Mouse (Mus musculus): Measurements from ENCODE around the gene Taok2. TPM values are rescaled to one million over a fixed set of nuclear protein-coding genes. Genes with fewer than 3 reads are reported as not detected.
A peak's percentile ranks its signal among the peaks of the same experiment; 100 is the strongest.

Taok2 gene
- polyA plus RNA-seq, 1 experiment from 2014 or later, result 13.9 TPM

- TF ChIP-seq CTCF (IDR thresholded peaks at IDR 0.05; ENCODE audit: low read depth) (no peak), EP300 (optimal IDR thresholded peaks at IDR 0.05) (no peak)
- Histone ChIP-seq H3K9ac (ENCODE audit: low read length) (no peak overlapping the region), H3K9me3 (ENCODE audit: control insufficient read depth, low read length) (no peaks in the 10 kb centered on the region), H3K36me3 (ENCODE audit: control insufficient read depth, insufficient read depth, low read length) (peaks cover 16% of the 10 kb centered on the region), H3K4me2 (replicated peaks; ENCODE audit: low read depth) (no peak overlapping the region), H3K4me3 (ENCODE audit: low read depth, low read length) (no peak overlapping the region), H3K4me1 (replicated peaks; ENCODE audit: control insufficient read depth, insufficient read depth) (no peaks in the 10 kb centered on the region), H3K27me3 (ENCODE audit: control insufficient read depth, insufficient read depth, low read length) (peaks cover 4% of the 10 kb centered on the region; the same call in 1 of the 2 replicates), H3K27ac (replicated peaks) (no peak overlapping the region)
- WGBS, result 58% methylated on average over 12 of the region's 12 CpGs
- DNase-seq (ENCODE audit: low spot score) (no peak), ATAC-seq (ENCODE audit: low FRiP score, low TSS enrichment) (no peak)
These were observed 33.3 kb downstream of the Taok2 start for GRCm38 (mm10) chr7:126851192-126851591.

GRCm38 (mm10) chr7:126850161-126850560, 34.3 kb downstream of the Taok2 start:
- Histone ChIP-seq H3K27me3 (ENCODE audit: control insufficient read depth, insufficient read depth, low read length) (peaks cover 4% of the 10 kb centered on the region; the same call in 1 of the 2 replicates), H3K9ac (ENCODE audit: low read length) (no peak overlapping the region), H3K4me2 (replicated peaks; ENCODE audit: low read depth) (no peak overlapping the region), H3K4me1 (replicated peaks; ENCODE audit: control insufficient read depth, insufficient read depth) (no peaks in the 10 kb centered on the region), H3K4me3 (ENCODE audit: low read depth, low read length) (no peak overlapping the region), H3K27ac (replicated peaks) (no peak overlapping the region), H3K36me3 (ENCODE audit: control insufficient read depth, insufficient read depth, low read length) (peaks cover 16% of the 10 kb centered on the region), H3K9me3 (ENCODE audit: control insufficient read depth, low read length) (no peaks in the 10 kb centered on the region)
- no peak for TF ChIP-seq CTCF (IDR thresholded peaks at IDR 0.05; ENCODE audit: low read depth)
- TF ChIP-seq EP300 (optimal IDR thresholded peaks at IDR 0.05), result no peak
- WGBS, result 79% methylated on average over 6 of the region's 6 CpGs
- no peak for ATAC-seq (ENCODE audit: low FRiP score, low TSS enrichment)
- no peak for DNase-seq (ENCODE audit: low spot score)

GRCm38 (mm10) chr7:126848794-126849193, 35.7 kb downstream of the Taok2 start:
- Histone ChIP-seq H3K9ac (ENCODE audit: low read length) (no peak overlapping the region), H3K27ac (replicated peaks) (no peak overlapping the region), H3K4me3 (ENCODE audit: low read depth, low read length) (no peak overlapping the region), H3K4me2 (replicated peaks; ENCODE audit: low read depth) (no peak overlapping the region), H3K27me3 (ENCODE audit: control insufficient read depth, insufficient read depth, low read length) (peaks cover 4% of the 10 kb centered on the region; the same call in 1 of the 2 replicates), H3K4me1 (replicated peaks; ENCODE audit: control insufficient read depth, insufficient read depth) (no peaks in the 10 kb centered on the region), H3K36me3 (ENCODE audit: control insufficient read depth, insufficient read depth, low read length) (peaks cover 8% of the 10 kb centered on the region), H3K9me3 (ENCODE audit: control insufficient read depth, low read length) (no peaks in the 10 kb centered on the region)
- TF ChIP-seq EP300 (optimal IDR thresholded peaks at IDR 0.05), result no peak
- no peak for TF ChIP-seq CTCF (IDR thresholded peaks at IDR 0.05; ENCODE audit: low read depth)
- DNase-seq (ENCODE audit: low spot score) (no peak), ATAC-seq (ENCODE audit: low FRiP score, low TSS enrichment) (no peak)
- 38% methylated on average over 10 of the region's 10 CpGs for WGBS

GRCm38 (mm10) chr7:126847421-126848398, 36.8 kb downstream of the Taok2 start:
- Histone ChIP-seq H3K36me3 (ENCODE audit: control insufficient read depth, insufficient read depth, low read length) (no peaks in the 10 kb centered on the region; the same call in 1 of the 2 replicates), H3K27ac (replicated peaks) (no peak overlapping the region)
- 3% methylated on average over 55 of the region's 74 CpGs for WGBS

GRCm38 (mm10) chr7:126847116-126847420, 37.4 kb downstream of the Taok2 start, which contains the start of gene Doc2a:
TSS of gene Doc2a (plus strand) at chr7:126847416.
- Histone ChIP-seq H3K9ac (ENCODE audit: low read length) (peak within 1 kb of the TSS; percentile 47), H3K27ac (replicated peaks) (no peak within 1 kb of the TSS), H3K9me3 (ENCODE audit: control insufficient read depth, low read length) (no peaks in the 10 kb centered on the region), H3K4me3 (ENCODE audit: low read depth, low read length) (peak within 1 kb of the TSS; percentile 50), H3K4me1 (replicated peaks; ENCODE audit: control insufficient read depth, insufficient read depth) (no peaks in the 10 kb centered on the region), H3K4me2 (replicated peaks; ENCODE audit: low read depth) (peak within 1 kb of the TSS; percentile 91), H3K36me3 (ENCODE audit: control insufficient read depth, insufficient read depth, low read length) (no peaks in the 10 kb centered on the region), H3K27me3 (ENCODE audit: control insufficient read depth, insufficient read depth, low read length) (peaks cover 4% of the 10 kb centered on the region; the same call in 1 of the 2 replicates)
- TF ChIP-seq EP300 (optimal IDR thresholded peaks at IDR 0.05) (no peak), CTCF (IDR thresholded peaks at IDR 0.05; ENCODE audit: low read depth) (no peak)
- DNase-seq (ENCODE audit: low spot score) (no peak), ATAC-seq (ENCODE audit: low FRiP score, low TSS enrichment) (no peak)
- WGBS, result 37% methylated on average over 4 of the region's 4 CpGs

More at GRCm38 (mm10) chr7:126847421-126848398, 36.8 kb downstream of the Taok2 start:
- Histone ChIP-seq H3K4me2 (replicated peaks; ENCODE audit: low read depth) (peak overlapping the region; percentile 91), H3K4me1 (replicated peaks; ENCODE audit: control insufficient read depth, insufficient read depth) (no peaks in the 10 kb centered on the region), H3K27me3 (ENCODE audit: control insufficient read depth, insufficient read depth, low read length) (peaks cover 4% of the 10 kb centered on the region; the same call in 1 of the 2 replicates), H3K9me3 (ENCODE audit: control insufficient read depth, low read length) (no peaks in the 10 kb centered on the region), H3K4me3 (ENCODE audit: low read depth, low read length) (peak overlapping the region; percentile 50), H3K9ac (ENCODE audit: low read length) (peak overlapping the region; percentile 47)
- no peak for DNase-seq (ENCODE audit: low spot score)
- no peak; the same call in 1 of the 2 replicates for ATAC-seq (ENCODE audit: low FRiP score, low TSS enrichment)
- TF ChIP-seq CTCF (IDR thresholded peaks at IDR 0.05; ENCODE audit: low read depth) (no peak), EP300 (optimal IDR thresholded peaks at IDR 0.05) (no peak)

DNA sequence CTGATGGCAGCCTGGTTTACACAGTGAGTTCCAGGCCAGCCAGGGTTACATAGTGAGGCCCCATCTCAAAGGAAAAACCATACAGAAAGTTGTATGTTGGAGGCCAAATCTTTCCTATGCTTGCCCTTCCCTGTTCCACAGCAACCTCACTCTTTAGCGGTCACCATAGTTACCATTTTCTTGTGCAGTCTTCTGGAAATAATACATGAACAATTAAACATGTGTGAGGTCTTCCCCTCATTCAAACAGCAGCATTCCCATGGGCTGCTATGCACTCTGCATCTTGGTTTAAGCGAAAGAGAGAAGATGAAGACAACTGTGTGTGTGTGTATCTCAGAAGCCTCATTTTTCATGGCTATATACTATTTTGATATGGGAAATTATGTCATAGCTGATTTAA, 39.0 kb downstream of the Taok2 start:
- no peak for DNase-seq (ENCODE audit: low spot score)
- H3K9ac ChIP-seq (ENCODE audit: low read length), result no peak overlapping the region

More for the DNA sequence above, 39.0 kb downstream of the Taok2 start:
- no peak overlapping the region for H3K27ac ChIP-seq (replicated peaks)
- TF ChIP-seq CTCF (IDR thresholded peaks at IDR 0.05; ENCODE audit: low read depth), result no peak
- no peak for TF ChIP-seq EP300 (optimal IDR thresholded peaks at IDR 0.05)
- WGBS, result 96% methylated on average over 2 of the region's 2 CpGs
- H3K27me3 ChIP-seq (ENCODE audit: control insufficient read depth, insufficient read depth, low read length), result peaks cover 4% of the 10 kb centered on the region; the same call in 1 of the 2 replicates
- H3K4me2 ChIP-seq (replicated peaks; ENCODE audit: low read depth), result no peak overlapping the region
- no peaks in the 10 kb centered on the region for H3K9me3 ChIP-seq (ENCODE audit: control insufficient read depth, low read length)
- H3K36me3 ChIP-seq (ENCODE audit: control insufficient read depth, insufficient read depth, low read length), result no peaks in the 10 kb centered on the region
- no peaks in the 10 kb centered on the region for H3K4me1 ChIP-seq (replicated peaks; ENCODE audit: control insufficient read depth, insufficient read depth)
- H3K4me3 ChIP-seq (ENCODE audit: low read depth, low read length), result no peak overlapping the region
- ATAC-seq (ENCODE audit: low FRiP score, low TSS enrichment), result no peak
